Mouse (Mus musculus): ENCODE measurements around the gene Ufc1. TPM values are rescaled to one million over a fixed set of nuclear protein-coding genes. Genes with fewer than 3 reads are reported as not detected.
"Not testable (repeated sequence)": the region's sequence is repeated elsewhere in the genome, so short reads cannot be mapped to it uniquely, and the experiment has no call there.

Ufc1 gene
- polyA plus RNA-seq, 1 experiment from 2014 or later = 85.0 TPM

- Histone ChIP-seq H3K4me1 (replicated peaks) (peaks cover 20% of the 10 kb centered on the region), H3K36me3 (peaks cover 77% of the 10 kb centered on the region)
- H3K27ac ChIP-seq; H3K27me3 ChIP-seq; H3K9me3 ChIP-seq (replicated peaks); H3K4me3 ChIP-seq; H3K9ac ChIP-seq; ATAC-seq (replicated peaks; ENCODE audit: insufficient number of reproducible peaks, insufficient read depth, low FRiP score, low read depth); H3K4me2 ChIP-seq: not testable (repeated sequence)
- WGBS = 87% methylated on average over 12 of the region's 12 CpGs
Measured at GRCm38 (mm10) chr1:171241952-171242351, 52.9 kb downstream of the Ufc1 start.

- Histone ChIP-seq H3K4me3 (no peak overlapping the region), H3K9ac (no peak overlapping the region), H3K27me3 (no peaks in the 10 kb centered on the region), H3K36me3 (peaks cover 85% of the 10 kb centered on the region), H3K9me3 (replicated peaks) (no peaks in the 10 kb centered on the region), H3K4me1 (replicated peaks) (peaks cover 17% of the 10 kb centered on the region), H3K27ac (no peak overlapping the region), H3K4me2 (no peak overlapping the region)
- 88% methylated on average over 10 of the region's 10 CpGs for WGBS
- no peak for ATAC-seq (replicated peaks; ENCODE audit: insufficient number of reproducible peaks, insufficient read depth, low FRiP score, low read depth)
Measured at GRCm38 (mm10) chr1:171240911-171241310, 53.9 kb downstream of the Ufc1 start.

GRCm38 (mm10) chr1:171239992-171240744, 54.7 kb downstream of the Ufc1 start:
- Histone ChIP-seq H3K9me3 (replicated peaks) (no peaks in the 10 kb centered on the region), H3K9ac (no peak overlapping the region), H3K4me3 (no peak overlapping the region), H3K27ac (no peak overlapping the region), H3K4me2 (no peak overlapping the region), H3K4me1 (replicated peaks) (peaks cover 10% of the 10 kb centered on the region; the same call in 1 of the 2 replicates), H3K27me3 (no peaks in the 10 kb centered on the region), H3K36me3 (peaks cover 87% of the 10 kb centered on the region)
- WGBS = 66% methylated on average over 15 of the region's 15 CpGs
- no peak; the same call in 1 of the 2 replicates for ATAC-seq (replicated peaks; ENCODE audit: insufficient number of reproducible peaks, insufficient read depth, low FRiP score, low read depth)

Other genes with a start within 250 kb of the Ufc1 start
- gene Fcgr3, start 230.1 kb downstream of the Ufc1 start, polyA plus RNA-seq (2015; fragmentation: Nextera tagmentation; extraction: Ambion mirVana) = 10.4 and 11.9 TPM in 2 replicates
- gene Cfap126, start 181.1 kb downstream of the Ufc1 start, polyA plus RNA-seq (2015; fragmentation: Nextera tagmentation; extraction: Ambion mirVana) = 2.7 and 3.5 TPM in 2 replicates
- 525 and 563 TPM in 2 replicates for gene Sdhc, start 144.4 kb downstream of the Ufc1 start, polyA plus RNA-seq (2015; fragmentation: Nextera tagmentation; extraction: Ambion mirVana)
- 0.63 and 1.7 TPM in 2 replicates for gene Mpz, start 144.3 kb downstream of the Ufc1 start, polyA plus RNA-seq (2015; fragmentation: Nextera tagmentation; extraction: Ambion mirVana)
- 43.0 and 46.4 TPM in 2 replicates for gene Pcp4l1, start 98.8 kb downstream of the Ufc1 start, polyA plus RNA-seq (2015; fragmentation: Nextera tagmentation; extraction: Ambion mirVana)
- gene Nr1i3, start 81.1 kb downstream of the Ufc1 start, polyA plus RNA-seq (2015; fragmentation: Nextera tagmentation; extraction: Ambion mirVana) = 0.33 and 0.35 TPM in 2 replicates
- gene Tomm40l, start 72.5 kb downstream of the Ufc1 start, polyA plus RNA-seq (2015; fragmentation: Nextera tagmentation; extraction: Ambion mirVana) = 55.6 and 57.9 TPM in 2 replicates
- gene Apoa2, start 70.0 kb downstream of the Ufc1 start, polyA plus RNA-seq (2015; fragmentation: Nextera tagmentation; extraction: Ambion mirVana) = 9.2 and 43.9 TPM in 2 replicates
- 28.0 and 44.6 TPM in 2 replicates for gene Fcer1g, start 60.7 kb downstream of the Ufc1 start, polyA plus RNA-seq (2015; fragmentation: Nextera tagmentation; extraction: Ambion mirVana)
- gene Adamts4, start 44.6 kb downstream of the Ufc1 start, polyA plus RNA-seq (2015; fragmentation: Nextera tagmentation; extraction: Ambion mirVana) = 5.2 and 6.0 TPM in 2 replicates
- gene Ndufs2, start 43.6 kb downstream of the Ufc1 start, polyA plus RNA-seq (2015; fragmentation: Nextera tagmentation; extraction: Ambion mirVana) = 514 and 535 TPM in 2 replicates
- gene B4galt3, start 24.7 kb downstream of the Ufc1 start, polyA plus RNA-seq (2015; fragmentation: Nextera tagmentation; extraction: Ambion mirVana) = 44.4 and 56.4 TPM in 2 replicates
- gene Ppox, start 13.8 kb downstream of the Ufc1 start, polyA plus RNA-seq (2015; fragmentation: Nextera tagmentation; extraction: Ambion mirVana) = 32.7 and 47.2 TPM in 2 replicates
- 44.9 and 55.6 TPM in 2 replicates for gene Usp21, start 7.0 kb downstream of the Ufc1 start, polyA plus RNA-seq (2015; fragmentation: Nextera tagmentation; extraction: Ambion mirVana)
- gene Dedd, start 34.1 kb upstream of the Ufc1 start, polyA plus RNA-seq (2015; fragmentation: Nextera tagmentation; extraction: Ambion mirVana) = 33.9 and 37.7 TPM in 2 replicates
- gene Nit1, start 50.6 kb upstream of the Ufc1 start, polyA plus RNA-seq (2015; fragmentation: Nextera tagmentation; extraction: Ambion mirVana) = 31.2 and 33.2 TPM in 2 replicates
- 77.2 and 91.0 TPM in 2 replicates for gene Pfdn2, start 50.6 kb upstream of the Ufc1 start, polyA plus RNA-seq (2015; fragmentation: Nextera tagmentation; extraction: Ambion mirVana)
- gene Klhdc9, start 65.8 kb upstream of the Ufc1 start, polyA plus RNA-seq (2015; fragmentation: Nextera tagmentation; extraction: Ambion mirVana) = 0.63 and 0.75 TPM in 2 replicates
- 0.26 and 1.2 TPM in 2 replicates for gene Nectin4, start 75.1 kb upstream of the Ufc1 start, polyA plus RNA-seq (2015; fragmentation: Nextera tagmentation; extraction: Ambion mirVana)
- 1.00 and 5.3 TPM in 2 replicates for gene Arhgap30, start 93.9 kb upstream of the Ufc1 start, polyA plus RNA-seq (2015; fragmentation: Nextera tagmentation; extraction: Ambion mirVana)
- gene Usf1, start 116.3 kb upstream of the Ufc1 start, polyA plus RNA-seq (2015; fragmentation: Nextera tagmentation; extraction: Ambion mirVana) = 48.7 and 57.5 TPM in 2 replicates
- 2.7 and 3.1 TPM in 2 replicates for gene Tstd1, start 123.8 kb upstream of the Ufc1 start, polyA plus RNA-seq (2015; fragmentation: Nextera tagmentation; extraction: Ambion mirVana)
- 63.5 and 66.2 TPM in 2 replicates for gene F11r, start 142.5 kb upstream of the Ufc1 start, polyA plus RNA-seq (2015; fragmentation: Nextera tagmentation; extraction: Ambion mirVana)
- 15.4 and 17.4 TPM in 2 replicates for gene Alyref2, start 208.5 kb upstream of the Ufc1 start, polyA plus RNA-seq (2015; fragmentation: Nextera tagmentation; extraction: Ambion mirVana)
- gene Itln1, start 240.3 kb upstream of the Ufc1 start, polyA plus RNA-seq (2015; fragmentation: Nextera tagmentation; extraction: Ambion mirVana) = not detected in 2 replicates